Mouse (Mus musculus) frontal cortex, adult (tissue): ENCODE measurements around the gene Ulk4.
A peak's percentile ranks its signal among the peaks of the same experiment; 100 is the strongest.

Source experiments
- ATAC-seq: cut with Nextera tagmentation; 2 replicates; pipeline ENCODE4 v1.9.2; 2017; ENCODE audit warnings: mild to moderate bottlenecking, moderate library complexity, mixed read lengths; ENCODE audit not compliant: low TSS enrichment

Ulk4 gene

GRCm38 (mm10) chr9:120983849-120984248 is 293.1 kb downstream of the Ulk4 start:
- ATAC-seq, result no peak

- no peak for ATAC-seq
These were observed 295.2 kb downstream of the Ulk4 start for GRCm38 (mm10) chr9:120981777-120982176.

GRCm38 (mm10) chr9:120976856-120977255 is 300.1 kb downstream of the Ulk4 start:
- ATAC-seq, result no peak

- ATAC-seq, result no peak
These were observed 300.8 kb downstream of the Ulk4 start for GRCm38 (mm10) chr9:120976158-120976557.

GRCm38 (mm10) chr9:120974209-120974608 is 302.8 kb downstream of the Ulk4 start:
- ATAC-seq, result no peak

- ATAC-seq, result no peak
These were observed 303.9 kb downstream of the Ulk4 start for GRCm38 (mm10) chr9:120973026-120973515.

- ATAC-seq, result no peak
These were observed 312.0 kb downstream of the Ulk4 start for GRCm38 (mm10) chr9:120965007-120965406.

- ATAC-seq, result no peak
These were observed 312.8 kb downstream of the Ulk4 start for GRCm38 (mm10) chr9:120964224-120964623.

GRCm38 (mm10) chr9:120963720-120964119 is 313.3 kb downstream of the Ulk4 start:
- ATAC-seq, result no peak

- 0 out of 2 replicates have a peak, but pooled peaks have one; percentile 22 for ATAC-seq
These were observed 313.9 kb downstream of the Ulk4 start for GRCm38 (mm10) chr9:120963104-120963503.

GRCm38 (mm10) chr9:120961969-120962700 is 314.9 kb downstream of the Ulk4 start:
- ATAC-seq, result no peak

- peak; percentile 25; the same call in 1 of the 2 replicates for ATAC-seq
These were observed 315.5 kb downstream of the Ulk4 start for GRCm38 (mm10) chr9:120961466-120961865.

- peak; percentile 31; the same call in 1 of the 2 replicates for ATAC-seq
These were observed 316.4 kb downstream of the Ulk4 start for GRCm38 (mm10) chr9:120960611-120961010.

GRCm38 (mm10) chr9:120959225-120959624 is 317.8 kb downstream of the Ulk4 start:
- ATAC-seq, result no peak

- no peak for ATAC-seq
These were observed 318.4 kb downstream of the Ulk4 start for GRCm38 (mm10) chr9:120958560-120958959.

- ATAC-seq, result no peak
These were observed 318.9 kb downstream of the Ulk4 start for GRCm38 (mm10) chr9:120958051-120958450.

- ATAC-seq, result no peak
These were observed 325.1 kb downstream of the Ulk4 start for GRCm38 (mm10) chr9:120951947-120952346.

- no peak for ATAC-seq
These were observed 326.2 kb downstream of the Ulk4 start for GRCm38 (mm10) chr9:120950761-120951160.

GRCm38 (mm10) chr9:120948832-120949231 is 328.2 kb downstream of the Ulk4 start:
- ATAC-seq, result no peak

- ATAC-seq, result no peak
These were observed 330.9 kb downstream of the Ulk4 start for GRCm38 (mm10) chr9:120946131-120946530.

GRCm38 (mm10) chr9:120944211-120944610 is 332.8 kb downstream of the Ulk4 start:
- ATAC-seq, result no peak

GRCm38 (mm10) chr9:120943757-120944156 is 333.2 kb downstream of the Ulk4 start:
- ATAC-seq, result no peak

GRCm38 (mm10) chr9:120940858-120941257 is 336.1 kb downstream of the Ulk4 start:
- ATAC-seq, result no peak

GRCm38 (mm10) chr9:120936351-120936750 is 340.6 kb downstream of the Ulk4 start:
- peak; percentile 31; the same call in 1 of the 2 replicates for ATAC-seq
